Mouse (Mus musculus) liver, embryonic 13.5 days (tissue): Measurements from ENCODE around the gene Nkrf. TPM values are rescaled to one million over a fixed set of nuclear protein-coding genes. Genes with fewer than 3 reads are reported as not detected.
A peak's percentile ranks its signal among the peaks of the same experiment; 100 is the strongest.

ENCODE experiments used
- ATAC-seq: fragments of 200-750 bp; cut with Nextera tagmentation; 2 replicates; pipeline ENCODE4 v1.8.0; 2017; ENCODE audit warnings: low read depth, mild to moderate bottlenecking, moderate number of reproducible peaks, moderate library complexity
- DNase-seq: peaks from one replicate; pipeline ENCODE4 v3.0.0; 2022
- H3K27ac ChIP-seq: fragments of 300-500 bp; sonication (generic); 2 replicates; pipeline ENCODE4 v1.5.1; 2015; ENCODE audit warnings: moderate library complexity, mild to moderate bottlenecking, inconsistent platforms
- H3K27me3 ChIP-seq: fragments of 300-500 bp; sonication (generic); 2 replicates; pipeline ENCODE4 v1.6.1; 2015; ENCODE audit warnings: mild to moderate bottlenecking, inconsistent platforms
- H3K36me3 ChIP-seq: fragments of 300-500 bp; sonication (generic); 2 replicates; pipeline ENCODE4 v1.6.1; 2015; ENCODE audit warnings: mild to moderate bottlenecking, inconsistent platforms
- H3K4me1 ChIP-seq: fragments of 300-500 bp; sonication (generic); replicated peaks from 2 replicates; pipeline ENCODE4 v1.6.1; 2015; ENCODE audit warnings: inconsistent platforms
- H3K4me2 ChIP-seq: fragments of 300-500 bp; sonication (generic); 2 replicates; pipeline ENCODE4 v1.6.1; 2015; ENCODE audit warnings: inconsistent platforms, mild to moderate bottlenecking, moderate library complexity
- H3K4me3 ChIP-seq: fragments of 300-500 bp; sonication (generic); replicated peaks from 2 replicates; pipeline ENCODE4 v1.5.1; 2015; ENCODE audit warnings: mild to moderate bottlenecking, inconsistent platforms
- H3K9ac ChIP-seq: fragments of 300-500 bp; sonication (generic); 2 replicates; pipeline ENCODE4 v1.6.1; 2015; ENCODE audit warnings: mild to moderate bottlenecking, inconsistent platforms
- H3K9me3 ChIP-seq: fragments of 300-500 bp; sonication (generic); replicated peaks from 2 replicates; pipeline ENCODE4 v1.6.1; 2016; ENCODE audit warnings: inconsistent platforms
- WGBS: fragments of 180-500 bp; shearing (Covaris S2); methylation state at CpG from one replicate; pipeline ENCODE4 v1.1.7; 2015; ENCODE audit not compliant: insufficient replicate concordance; 5-methylcytosine and 5-hydroxymethylcytosine counted together
- polyA plus RNA-seq: library from polyadenylated mRNA; unstranded; fragments of >200 nt; fragmentation: Nextera tagmentation; extraction: Ambion mirVana; gene quantifications from 2 replicates; pipeline ENCODE4 v1.2.1, GENCODE M21; 2015

Nkrf gene
- 1.1 and 1.4 TPM in 2 replicates for polyA plus RNA-seq

DNA sequence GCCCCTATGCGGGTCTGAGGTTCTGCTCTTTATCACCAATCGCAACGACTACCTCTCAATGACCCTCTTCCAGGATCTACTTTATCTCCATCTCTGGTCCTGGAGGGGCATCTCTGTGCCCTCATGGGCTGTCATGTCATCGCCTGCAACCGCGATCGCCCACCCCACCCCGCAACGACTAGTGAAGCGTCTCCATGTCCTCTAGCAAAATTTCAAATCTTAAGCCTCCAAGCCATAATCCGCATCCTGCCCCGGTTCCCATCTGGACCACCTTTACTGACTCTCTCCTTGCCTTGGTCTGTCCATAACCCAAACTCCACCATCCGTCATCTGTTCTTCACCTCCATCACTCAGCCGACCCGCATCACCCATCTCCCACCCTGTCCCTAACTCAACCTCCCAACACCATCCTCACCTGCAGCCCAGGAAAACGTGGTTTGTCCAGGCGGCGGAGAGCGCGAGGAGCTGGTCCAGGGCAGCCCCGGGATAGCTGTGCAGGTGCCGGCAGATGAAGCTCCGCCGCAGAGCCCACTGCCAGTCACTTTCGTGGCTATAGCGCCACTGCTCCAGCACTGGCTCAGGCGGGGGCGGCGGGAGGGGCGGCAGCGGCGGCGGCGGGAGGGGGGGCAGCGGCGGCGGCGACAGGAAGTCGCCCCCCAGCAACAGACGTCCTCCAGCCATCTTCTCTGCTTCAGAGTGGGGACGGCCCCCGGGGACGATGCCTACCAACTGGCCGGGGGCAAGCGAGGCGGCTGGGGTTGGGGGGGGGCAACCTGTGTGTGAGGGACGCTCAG, at the start of gene Nkrf:
TSS of gene Nkrf (minus strand) at position 579 of the 794 bp plus-strand sequence.
- H3K4me3 ChIP-seq, result peak within 1 kb of the TSS; percentile 70
- no peaks in the 10 kb centered on the region for H3K27me3 ChIP-seq
- H3K36me3 ChIP-seq, result no peaks in the 10 kb centered on the region
- peak within 1 kb of the TSS; percentile 79 for H3K9ac ChIP-seq
- peak; percentile 52 for ATAC-seq
- peak within 1 kb of the TSS; percentile 83 for H3K4me2 ChIP-seq
- H3K27ac ChIP-seq, result peak within 1 kb of the TSS; percentile 72
- H3K9me3 ChIP-seq, result no peaks in the 10 kb centered on the region
- peaks cover 8% of the 10 kb centered on the region for H3K4me1 ChIP-seq
- no peak for DNase-seq
- WGBS, result 11% methylated on average over 38 of the region's 47 CpGs

DNA sequence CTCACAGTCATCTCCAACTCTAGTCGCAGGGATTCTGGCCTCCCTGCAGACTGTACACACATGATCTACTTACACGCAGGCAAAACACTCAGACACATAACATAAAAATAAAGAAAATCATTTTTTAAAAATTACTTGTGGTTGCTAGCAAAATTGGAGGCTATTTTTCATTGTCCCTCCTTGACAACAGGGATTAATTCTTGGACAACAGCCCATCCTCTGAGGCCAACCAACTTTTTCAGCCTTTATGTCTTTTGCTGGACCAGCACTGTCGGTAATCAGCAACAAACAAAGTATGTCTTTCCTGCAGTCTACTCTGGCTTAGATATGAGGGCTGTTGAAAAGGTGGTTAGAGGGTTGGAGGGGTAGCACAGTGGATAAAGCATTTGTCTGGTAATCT, 38.4 kb upstream of the Nkrf start:
- Histone ChIP-seq H3K36me3 (no peaks in the 10 kb centered on the region), H3K9ac (no peak overlapping the region), H3K4me2 (no peak overlapping the region), H3K9me3 (no peaks in the 10 kb centered on the region), H3K27ac (no peak overlapping the region), H3K4me1 (no peaks in the 10 kb centered on the region), H3K27me3 (no peaks in the 10 kb centered on the region), H3K4me3 (no peak overlapping the region)
- DNase-seq, result no peak
- 63% methylated on average over 3 of the region's 3 CpGs for WGBS
- no peak for ATAC-seq

GRCm38 (mm10) chrX:36939806-36940413, 37.2 kb upstream of the Nkrf start:
- no peak for ATAC-seq
- Histone ChIP-seq H3K4me3 (no peak overlapping the region), H3K9ac (no peak overlapping the region), H3K9me3 (no peaks in the 10 kb centered on the region), H3K4me1 (no peaks in the 10 kb centered on the region), H3K27ac (no peak overlapping the region), H3K36me3 (no peaks in the 10 kb centered on the region), H3K27me3 (no peaks in the 10 kb centered on the region), H3K4me2 (no peak overlapping the region)
- 53% methylated on average over 4 of the region's 4 CpGs for WGBS
- DNase-seq, result no peak

DNA sequence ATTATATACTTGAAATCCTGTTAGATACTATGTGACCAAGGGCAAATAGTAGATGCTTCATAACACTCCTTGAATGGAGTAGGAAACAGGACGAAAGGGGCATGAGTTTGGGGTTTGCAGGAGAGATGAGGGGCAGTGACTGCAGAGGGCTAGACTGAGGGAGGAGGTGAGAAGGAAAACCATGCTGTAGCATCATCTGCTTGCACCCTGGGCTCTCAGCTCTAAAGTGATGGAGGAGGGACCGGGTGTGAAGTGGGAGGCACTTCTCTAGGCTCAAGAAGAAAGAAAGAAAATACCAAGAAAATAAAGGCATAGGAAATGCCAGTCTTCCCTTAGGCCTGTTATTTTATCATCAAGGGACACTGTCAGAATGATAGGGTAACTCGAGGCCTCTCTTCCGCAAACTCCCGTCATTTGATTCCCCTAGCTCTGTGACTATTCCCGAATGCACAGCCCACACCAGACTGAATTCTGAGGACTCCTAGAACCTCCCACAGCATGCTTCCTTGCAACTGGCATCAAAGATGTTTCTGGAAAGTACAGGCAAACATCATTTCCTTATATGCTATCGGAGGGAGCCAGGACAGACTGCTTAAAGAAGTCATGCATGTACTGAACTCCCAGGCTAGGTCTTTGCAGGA, 32.7 kb upstream of the Nkrf start:
- Histone ChIP-seq H3K36me3 (no peaks in the 10 kb centered on the region), H3K4me1 (no peaks in the 10 kb centered on the region), H3K4me3 (no peak overlapping the region), H3K9ac (no peak overlapping the region), H3K27me3 (no peaks in the 10 kb centered on the region), H3K27ac (no peak overlapping the region), H3K4me2 (no peak overlapping the region), H3K9me3 (no peaks in the 10 kb centered on the region)
- DNase-seq (no peak), ATAC-seq (no peak)
- 68% methylated on average over 7 of the region's 7 CpGs for WGBS

GRCm38 (mm10) chrX:36930574-36930973, 27.9 kb upstream of the Nkrf start:
- H3K4me1 ChIP-seq, result no peaks in the 10 kb centered on the region
- H3K9me3 ChIP-seq, result no peaks in the 10 kb centered on the region
- no peak overlapping the region for H3K9ac ChIP-seq
- no peak overlapping the region for H3K4me2 ChIP-seq
- no peaks in the 10 kb centered on the region for H3K36me3 ChIP-seq
- WGBS, result 24% methylated on average over 1 of the region's 1 CpGs
- no peaks in the 10 kb centered on the region for H3K27me3 ChIP-seq
- no peak overlapping the region for H3K27ac ChIP-seq
- ATAC-seq, result no peak
- H3K4me3 ChIP-seq, result no peak overlapping the region
- no peak for DNase-seq

DNA sequence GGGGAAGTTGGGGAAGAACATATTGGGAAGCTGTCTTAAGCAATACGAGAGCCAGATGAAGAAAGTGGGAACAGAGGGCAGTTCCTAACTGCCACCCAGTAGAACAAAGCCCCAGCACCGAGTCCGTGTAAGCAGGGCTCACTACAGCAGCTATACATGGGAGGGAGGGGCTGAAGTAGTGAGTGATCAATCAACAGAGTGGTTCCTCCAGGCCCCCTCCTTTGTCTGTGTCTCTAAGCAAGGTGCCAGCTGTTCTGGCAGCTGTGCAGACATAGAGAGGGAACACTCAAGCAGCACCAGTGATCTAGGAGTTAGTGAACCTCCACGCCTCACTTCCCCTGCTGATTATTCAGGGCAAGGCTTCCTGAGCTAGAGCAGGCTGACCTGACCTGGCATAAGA, 27.0 kb upstream of the Nkrf start:
- no peaks in the 10 kb centered on the region for H3K4me1 ChIP-seq
- no peak overlapping the region for H3K4me2 ChIP-seq
- H3K27ac ChIP-seq, result no peak overlapping the region
- no peak overlapping the region for H3K9ac ChIP-seq
- H3K9me3 ChIP-seq, result no peaks in the 10 kb centered on the region
- no peak overlapping the region for H3K4me3 ChIP-seq
- H3K27me3 ChIP-seq, result no peaks in the 10 kb centered on the region
- DNase-seq (no peak), ATAC-seq (no peak)
- H3K36me3 ChIP-seq, result no peaks in the 10 kb centered on the region
- WGBS, result 60% methylated on average over 4 of the region's 4 CpGs

GRCm38 (mm10) chrX:36928791-36929190, 26.1 kb upstream of the Nkrf start:
- no peak overlapping the region for H3K27ac ChIP-seq
- no peak overlapping the region for H3K4me3 ChIP-seq
- no peaks in the 10 kb centered on the region for H3K27me3 ChIP-seq
- no peak overlapping the region for H3K9ac ChIP-seq
- DNase-seq, result no peak
- ATAC-seq, result no peak
- no peak overlapping the region for H3K4me2 ChIP-seq
- no peaks in the 10 kb centered on the region for H3K9me3 ChIP-seq
- H3K4me1 ChIP-seq, result no peaks in the 10 kb centered on the region
- no peaks in the 10 kb centered on the region for H3K36me3 ChIP-seq
- 49% methylated on average over 4 of the region's 4 CpGs for WGBS

- H3K27ac ChIP-seq, result no peak overlapping the region
- WGBS, result 75% methylated on average over 4 of the region's 4 CpGs
- no peak overlapping the region for H3K4me2 ChIP-seq
- H3K4me3 ChIP-seq, result no peak overlapping the region
- no peaks in the 10 kb centered on the region for H3K9me3 ChIP-seq
- no peak overlapping the region for H3K9ac ChIP-seq
- no peaks in the 10 kb centered on the region for H3K27me3 ChIP-seq
- H3K36me3 ChIP-seq, result no peaks in the 10 kb centered on the region
- H3K4me1 ChIP-seq, result no peaks in the 10 kb centered on the region
- no peak for ATAC-seq
- DNase-seq, result no peak
Observed at GRCm38 (mm10) chrX:36921346-36921745, 18.6 kb upstream of the Nkrf start.

DNA sequence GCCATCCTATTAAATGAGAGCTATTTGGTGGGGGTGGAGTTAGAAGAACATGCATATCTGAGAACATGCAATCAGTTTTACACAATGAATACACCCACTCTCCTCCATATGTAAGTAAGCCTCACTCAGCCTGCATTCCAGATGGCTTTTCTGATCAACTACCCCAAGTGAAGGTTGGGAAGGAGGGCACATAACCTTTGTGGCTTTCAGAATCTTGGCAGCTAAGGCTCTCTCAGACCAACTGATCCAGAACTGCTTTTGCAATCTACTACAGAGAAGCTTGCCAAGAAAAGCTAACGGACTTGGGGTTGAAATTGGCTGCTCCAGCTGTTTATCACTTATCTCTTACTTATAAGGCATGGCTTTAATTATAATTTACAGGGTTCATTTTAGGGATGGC, 15.1 kb upstream of the Nkrf start:
- H3K27me3 ChIP-seq, result no peaks in the 10 kb centered on the region
- DNase-seq, result no peak
- no peaks in the 10 kb centered on the region for H3K36me3 ChIP-seq
- ATAC-seq, result no peak
- 57% methylated on average over 1 of the region's 1 CpGs for WGBS
- H3K9ac ChIP-seq, result no peak overlapping the region
- no peaks in the 10 kb centered on the region for H3K9me3 ChIP-seq
- H3K4me1 ChIP-seq, result no peaks in the 10 kb centered on the region
- H3K4me2 ChIP-seq, result no peak overlapping the region
- no peak overlapping the region for H3K27ac ChIP-seq
- H3K4me3 ChIP-seq, result no peak overlapping the region

GRCm38 (mm10) chrX:36911343-36911742, 8.6 kb upstream of the Nkrf start:
- no peaks in the 10 kb centered on the region for H3K36me3 ChIP-seq

GRCm38 (mm10) chrX:36906539-36906938, 3.8 kb upstream of the Nkrf start:
- WGBS, result 30% methylated on average over 5 of the region's 5 CpGs
- no peak for ATAC-seq

More at GRCm38 (mm10) chrX:36911343-36911742, 8.6 kb upstream of the Nkrf start:
- 36% methylated on average over 12 of the region's 12 CpGs for WGBS
- no peak overlapping the region for H3K9ac ChIP-seq
- no peak overlapping the region for H3K4me2 ChIP-seq
- peak; percentile 26 for DNase-seq
- no peaks in the 10 kb centered on the region for H3K9me3 ChIP-seq
- no peak for ATAC-seq
- no peak overlapping the region for H3K27ac ChIP-seq
- H3K4me3 ChIP-seq, result no peak overlapping the region
- no peaks in the 10 kb centered on the region for H3K27me3 ChIP-seq
- H3K4me1 ChIP-seq, result no peaks in the 10 kb centered on the region

More at GRCm38 (mm10) chrX:36906539-36906938, 3.8 kb upstream of the Nkrf start:
- Histone ChIP-seq H3K36me3 (no peaks in the 10 kb centered on the region), H3K27me3 (no peaks in the 10 kb centered on the region), H3K4me3 (no peak overlapping the region), H3K27ac (no peak overlapping the region), H3K4me1 (peaks cover 8% of the 10 kb centered on the region), H3K9ac (no peak overlapping the region), H3K4me2 (no peak overlapping the region), H3K9me3 (no peaks in the 10 kb centered on the region)
- DNase-seq, result no peak
